Mouse (Mus musculus) lung, embryonic 15.5 days (tissue): Measurements from ENCODE around the gene Zgpat. TPM values are rescaled to one million over a fixed set of nuclear protein-coding genes. Genes with fewer than 3 reads are reported as not detected.

Experiments
- ATAC-seq: fragments of 200-750 bp; cut with Nextera tagmentation; 2 replicates; pipeline ENCODE4 v1.8.0; 2017; ENCODE audit warnings: moderate number of reproducible peaks, borderline replicate concordance; ENCODE audit not compliant: low FRiP score, low TSS enrichment; ENCODE audit errors: extremely low read depth
- H3K27ac ChIP-seq: fragments of 300-500 bp; sonication (generic); 2 replicates; pipeline ENCODE4 v1.5.1; 2015; ENCODE audit warnings: moderate library complexity, mild to moderate bottlenecking, inconsistent platforms
- H3K27me3 ChIP-seq: fragments of 300-500 bp; sonication (generic); 2 replicates; pipeline ENCODE4 v1.6.1; 2015; ENCODE audit warnings: inconsistent platforms
- H3K36me3 ChIP-seq: fragments of 300-500 bp; sonication (generic); 2 replicates; pipeline ENCODE4 v1.6.1; 2015; ENCODE audit warnings: inconsistent platforms
- H3K4me1 ChIP-seq: fragments of 300-500 bp; sonication (generic); 2 replicates; pipeline ENCODE4 v1.6.1; 2015; ENCODE audit warnings: inconsistent platforms
- H3K4me2 ChIP-seq: fragments of 300-500 bp; sonication (generic); 2 replicates; pipeline ENCODE4 v1.6.1; 2015; ENCODE audit warnings: inconsistent platforms, mild to moderate bottlenecking, moderate library complexity
- H3K4me3 ChIP-seq: fragments of 300-500 bp; sonication (generic); 2 replicates; pipeline ENCODE4 v1.5.1; 2015; ENCODE audit warnings: mild to moderate bottlenecking, inconsistent platforms
- H3K9ac ChIP-seq: fragments of 300-500 bp; sonication (generic); 2 replicates; pipeline ENCODE4 v1.6.1; 2015; ENCODE audit warnings: inconsistent platforms
- H3K9me3 ChIP-seq: fragments of 300-500 bp; sonication (generic); 2 replicates; pipeline ENCODE4 v1.6.1; 2016; ENCODE audit warnings: inconsistent platforms
- WGBS: fragments of 180-500 bp; shearing (Covaris S2); methylation state at CpG from one replicate; pipeline ENCODE4 v1.1.7; 2015; 5-methylcytosine and 5-hydroxymethylcytosine counted together
- polyA plus RNA-seq: library from polyadenylated mRNA; unstranded; fragments of >200 nt; fragmentation: Nextera tagmentation; extraction: Ambion mirVana; gene quantifications from 2 replicates; pipeline ENCODE4 v1.2.1, GENCODE M21; 2015

Gene Zgpat
- polyA plus RNA-seq, 1 experiment from 2014 or later: 40.7 TPM

DNA sequence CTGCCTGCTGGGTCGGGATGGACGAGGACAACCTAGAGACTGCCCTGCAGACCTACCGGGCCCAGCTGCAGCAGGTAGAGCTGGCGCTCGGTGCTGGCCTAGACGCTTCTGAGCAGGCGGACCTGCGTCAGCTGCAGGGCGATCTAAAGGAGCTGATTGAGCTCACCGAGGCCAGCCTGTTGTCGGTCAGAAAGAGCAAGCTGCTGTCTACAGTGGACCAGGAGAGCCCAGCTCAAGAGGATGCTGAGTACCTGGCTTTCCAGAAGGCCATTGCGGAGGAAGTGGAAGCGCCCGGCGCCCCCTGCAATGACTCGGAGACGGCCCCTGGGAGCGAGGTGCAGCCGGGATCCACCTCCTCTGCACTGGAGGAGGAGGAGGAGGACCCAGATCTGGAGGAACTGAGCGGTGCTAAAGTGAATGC lies 937 bp downstream of the Zgpat start:
- H3K9ac ChIP-seq: peak overlapping the region; percentile 91
- H3K36me3 ChIP-seq: peaks cover 35% of the 10 kb centered on the region
- peak; percentile 66 for ATAC-seq
- H3K27me3 ChIP-seq: no peaks in the 10 kb centered on the region
- peaks cover 31% of the 10 kb centered on the region for H3K4me1 ChIP-seq
- peak overlapping the region; percentile 95 for H3K4me2 ChIP-seq
- H3K27ac ChIP-seq: peak overlapping the region; percentile 90
- 1% methylated on average over 20 of the region's 20 CpGs for WGBS
- no peaks in the 10 kb centered on the region for H3K9me3 ChIP-seq
- H3K4me3 ChIP-seq: peak overlapping the region; percentile 92

GRCm38 (mm10) chr2:181370001-181370400 lies 5.3 kb downstream of the Zgpat start:
- Histone ChIP-seq H3K9me3 (no peaks in the 10 kb centered on the region), H3K27ac (no peak overlapping the region), H3K4me3 (no peak overlapping the region), H3K36me3 (peaks cover 15% of the 10 kb centered on the region), H3K9ac (no peak overlapping the region), H3K27me3 (no peaks in the 10 kb centered on the region), H3K4me2 (no peak overlapping the region), H3K4me1 (peaks cover 24% of the 10 kb centered on the region)
- 94% methylated on average over 5 of the region's 5 CpGs for WGBS
- no peak for ATAC-seq

- no peak overlapping the region for H3K27ac ChIP-seq
Measured at GRCm38 (mm10) chr2:181375787-181376186, 11.1 kb downstream of the Zgpat start.

GRCm38 (mm10) chr2:181377230-181377629 lies 12.5 kb downstream of the Zgpat start:
- no peak for ATAC-seq
- Histone ChIP-seq H3K4me3 (no peak overlapping the region), H3K9me3 (no peaks in the 10 kb centered on the region), H3K27me3 (no peaks in the 10 kb centered on the region), H3K4me2 (no peak overlapping the region), H3K27ac (no peak overlapping the region), H3K4me1 (no peaks in the 10 kb centered on the region), H3K9ac (no peak overlapping the region), H3K36me3 (peaks cover 39% of the 10 kb centered on the region)
- 65% methylated on average over 2 of the region's 2 CpGs for WGBS

More at GRCm38 (mm10) chr2:181375787-181376186, 11.1 kb downstream of the Zgpat start:
- Histone ChIP-seq H3K9ac (no peak overlapping the region), H3K9me3 (no peaks in the 10 kb centered on the region), H3K4me1 (no peaks in the 10 kb centered on the region), H3K4me2 (no peak overlapping the region), H3K36me3 (peaks cover 27% of the 10 kb centered on the region), H3K27me3 (no peaks in the 10 kb centered on the region), H3K4me3 (no peak overlapping the region)
- no peak for ATAC-seq
- WGBS: 90% methylated on average over 2 of the region's 2 CpGs

- WGBS: 86% methylated on average over 5 of the region's 5 CpGs
- peaks cover 46% of the 10 kb centered on the region for H3K36me3 ChIP-seq
- no peak overlapping the region for H3K4me2 ChIP-seq
Measured at GRCm38 (mm10) chr2:181378701-181379100, 14.0 kb downstream of the Zgpat start.

DNA sequence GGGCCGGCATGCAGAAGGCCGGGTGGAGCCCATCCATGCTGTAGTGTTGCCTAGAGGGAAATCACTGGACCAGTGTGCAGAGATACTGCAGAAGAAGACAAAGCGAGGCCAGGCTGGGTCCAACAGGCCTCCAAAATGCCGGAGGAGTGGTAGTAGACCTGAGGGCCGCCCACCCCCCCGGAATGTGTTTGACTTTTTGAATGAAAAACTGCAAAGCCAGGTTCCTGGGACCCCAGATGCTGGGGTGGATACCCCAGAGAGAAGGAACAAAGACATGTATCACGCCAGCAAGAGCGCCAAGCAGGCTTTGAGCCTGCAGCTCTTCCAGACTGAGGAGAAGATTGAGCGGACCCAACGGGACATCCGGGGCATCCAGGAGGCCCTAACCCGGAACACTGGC lies 15.1 kb downstream of the Zgpat start, which contains the start of gene Lime1:
Gene Lime1 (plus strand): TSS at position 301 of the 400 bp plus-strand sequence.
- Histone ChIP-seq H3K27me3 (no peaks in the 10 kb centered on the region), H3K4me3 (no peak within 1 kb of the TSS), H3K9me3 (no peaks in the 10 kb centered on the region), H3K9ac (no peak within 1 kb of the TSS), H3K36me3 (peaks cover 46% of the 10 kb centered on the region), H3K4me1 (0 out of 2 replicates have a peak, but pooled peaks cover 7% of the 10 kb centered on the region), H3K27ac (no peak within 1 kb of the TSS), H3K4me2 (no peak within 1 kb of the TSS)
- WGBS: 90% methylated on average over 12 of the region's 12 CpGs
- ATAC-seq: no peak

More at GRCm38 (mm10) chr2:181378701-181379100, 14.0 kb downstream of the Zgpat start:
- H3K27me3 ChIP-seq: no peaks in the 10 kb centered on the region
- no peak overlapping the region for H3K9ac ChIP-seq
- H3K4me3 ChIP-seq: no peak overlapping the region
- H3K4me1 ChIP-seq: 0 out of 2 replicates have a peak, but pooled peaks cover 1% of the 10 kb centered on the region
- no peak for ATAC-seq
- no peak overlapping the region for H3K27ac ChIP-seq
- H3K9me3 ChIP-seq: no peaks in the 10 kb centered on the region

- no peaks in the 10 kb centered on the region for H3K27me3 ChIP-seq
- H3K4me2 ChIP-seq: no peak overlapping the region
- 71% methylated on average over 5 of the region's 5 CpGs for WGBS
- peaks cover 46% of the 10 kb centered on the region for H3K36me3 ChIP-seq
- 0 out of 2 replicates have a peak, but pooled peaks cover 7% of the 10 kb centered on the region for H3K4me1 ChIP-seq
- H3K9ac ChIP-seq: no peak overlapping the region
- no peaks in the 10 kb centered on the region for H3K9me3 ChIP-seq
- H3K4me3 ChIP-seq: no peak overlapping the region
- no peak overlapping the region for H3K27ac ChIP-seq
- no peak for ATAC-seq
Measured at GRCm38 (mm10) chr2:181380251-181380650, 15.5 kb downstream of the Zgpat start.

DNA sequence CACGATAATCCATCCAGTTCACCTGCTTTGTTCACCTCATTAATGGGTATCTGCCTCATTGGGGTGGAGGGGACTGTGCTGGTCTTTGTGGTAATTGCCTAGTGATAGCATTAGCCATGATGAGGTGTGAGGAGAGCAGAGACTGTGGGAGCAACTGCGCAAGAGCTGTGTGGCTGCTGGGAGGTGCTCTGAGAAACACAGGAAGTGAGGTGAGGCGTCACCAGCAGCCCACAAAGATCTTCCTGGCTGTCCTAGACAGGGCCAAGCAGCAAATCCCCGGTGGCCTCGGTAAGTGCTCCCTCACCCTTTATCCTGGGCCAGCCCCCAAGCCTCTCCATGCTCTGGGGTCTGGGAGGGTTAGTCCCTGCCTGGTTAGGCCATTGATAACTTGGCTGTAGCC lies 16.4 kb downstream of the Zgpat start:
- H3K4me1 ChIP-seq: peaks cover 16% of the 10 kb centered on the region
- no peak overlapping the region for H3K27ac ChIP-seq
- 83% methylated on average over 5 of the region's 5 CpGs for WGBS
- no peak for ATAC-seq
- H3K9ac ChIP-seq: no peak overlapping the region
- H3K9me3 ChIP-seq: no peaks in the 10 kb centered on the region
- no peaks in the 10 kb centered on the region for H3K27me3 ChIP-seq
- no peak overlapping the region for H3K4me2 ChIP-seq
- H3K4me3 ChIP-seq: no peak overlapping the region
- peaks cover 46% of the 10 kb centered on the region for H3K36me3 ChIP-seq

DNA sequence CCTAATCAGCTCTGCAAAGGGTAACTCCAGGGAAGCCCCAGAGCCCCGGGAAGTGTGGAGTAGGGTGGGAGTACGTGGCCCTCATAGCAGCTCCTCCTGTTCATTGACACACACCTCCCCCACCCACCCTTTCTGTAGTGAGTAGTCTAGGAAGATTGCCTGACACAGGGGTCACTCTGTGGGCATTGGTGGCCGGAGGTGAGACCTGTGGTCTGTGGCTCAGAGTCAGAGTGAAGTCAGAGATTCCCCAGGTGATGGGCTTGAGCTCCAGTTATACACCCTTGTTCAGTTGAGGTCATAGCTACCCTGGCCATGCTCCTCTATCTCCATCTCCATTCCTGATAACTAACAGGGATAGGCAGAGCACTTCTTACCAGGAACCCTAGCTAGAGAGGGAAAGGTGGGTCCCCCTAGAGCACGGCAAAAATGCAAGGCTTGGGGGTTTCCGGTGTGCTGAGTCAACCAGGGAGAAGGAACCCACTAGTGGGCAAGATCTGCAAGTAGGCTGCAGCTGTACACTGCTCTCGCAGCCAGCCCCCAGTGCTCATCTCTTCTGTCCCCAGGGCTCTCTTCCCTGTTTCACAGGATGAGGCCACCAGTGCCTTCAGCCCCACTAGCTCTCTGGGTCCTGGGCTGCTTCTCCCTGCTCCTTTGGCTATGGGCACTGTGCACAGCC lies 17.0 kb downstream of the Zgpat start:
- Histone ChIP-seq H3K27me3 (no peaks in the 10 kb centered on the region), H3K4me3 (no peak overlapping the region), H3K9me3 (no peaks in the 10 kb centered on the region), H3K4me1 (peaks cover 21% of the 10 kb centered on the region), H3K4me2 (no peak overlapping the region), H3K27ac (no peak overlapping the region), H3K36me3 (peaks cover 46% of the 10 kb centered on the region), H3K9ac (no peak overlapping the region)
- ATAC-seq: no peak
- 81% methylated on average over 6 of the region's 6 CpGs for WGBS

- no peak overlapping the region for H3K4me2 ChIP-seq
- H3K36me3 ChIP-seq: peaks cover 36% of the 10 kb centered on the region
- H3K9ac ChIP-seq: no peak overlapping the region
- H3K9me3 ChIP-seq: no peaks in the 10 kb centered on the region
- no peaks in the 10 kb centered on the region for H3K27me3 ChIP-seq
- ATAC-seq: peak; percentile 24; the same call in 1 of the 2 replicates
- H3K4me1 ChIP-seq: peaks cover 24% of the 10 kb centered on the region
- 61% methylated on average over 7 of the region's 7 CpGs for WGBS
- H3K27ac ChIP-seq: peak overlapping the region; percentile 92
- no peak overlapping the region for H3K4me3 ChIP-seq
Measured at GRCm38 (mm10) chr2:181384463-181384862, 19.7 kb downstream of the Zgpat start.

DNA sequence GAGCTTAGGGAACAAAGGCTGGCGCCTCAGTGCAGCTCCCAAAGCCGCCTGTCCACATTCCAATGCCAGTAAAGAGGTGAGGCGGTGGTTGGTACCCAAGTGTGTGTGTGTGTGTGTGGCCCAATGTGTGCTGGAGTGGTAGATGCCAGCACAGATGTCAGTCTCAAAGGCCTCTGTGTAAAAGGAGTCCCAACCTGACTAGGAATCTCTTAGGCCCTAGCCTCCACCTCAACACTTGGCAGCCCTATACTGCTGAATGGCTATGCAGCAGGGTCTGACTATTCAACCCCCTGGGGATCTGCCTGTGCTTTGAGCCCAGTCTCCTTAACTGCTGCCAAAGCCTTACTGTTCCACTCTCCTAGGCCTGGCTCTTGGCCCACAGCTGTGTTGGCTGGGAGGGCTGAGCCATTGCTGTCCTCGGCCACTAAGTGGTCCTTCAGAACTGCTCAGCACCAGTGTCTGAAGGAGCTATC lies 20.2 kb downstream of the Zgpat start:
- Histone ChIP-seq H3K9ac (no peak overlapping the region), H3K4me2 (no peak overlapping the region), H3K9me3 (no peaks in the 10 kb centered on the region), H3K4me1 (peaks cover 24% of the 10 kb centered on the region), H3K27ac (peak overlapping the region; percentile 92), H3K27me3 (no peaks in the 10 kb centered on the region), H3K36me3 (peaks cover 31% of the 10 kb centered on the region), H3K4me3 (no peak overlapping the region)
- WGBS: 57% methylated on average over 4 of the region's 4 CpGs
- ATAC-seq: peak; percentile 83

DNA sequence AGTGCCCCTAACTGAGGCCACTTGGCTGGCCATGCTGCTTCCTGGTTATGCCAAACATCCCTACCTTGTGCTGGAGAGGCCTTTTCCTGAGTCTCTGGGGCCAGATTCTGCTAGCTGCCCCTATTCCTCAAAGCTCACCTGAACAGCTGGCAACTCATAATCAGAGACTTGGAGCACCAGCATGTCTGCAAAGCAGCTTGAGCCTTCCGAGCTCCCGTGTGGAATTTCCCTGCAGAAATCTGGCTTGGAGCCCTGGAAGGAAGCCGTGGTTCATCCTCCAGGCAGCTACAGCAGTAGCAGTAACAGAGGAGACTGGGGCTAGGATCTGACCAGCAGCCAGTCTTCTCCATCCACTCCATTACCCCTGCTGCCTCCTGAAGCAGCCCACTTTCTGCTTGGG lies 21.2 kb downstream of the Zgpat start:
- Histone ChIP-seq H3K4me3 (no peak overlapping the region), H3K9ac (no peak overlapping the region), H3K27me3 (no peaks in the 10 kb centered on the region), H3K4me2 (no peak overlapping the region), H3K9me3 (no peaks in the 10 kb centered on the region), H3K4me1 (peaks cover 24% of the 10 kb centered on the region), H3K36me3 (peaks cover 21% of the 10 kb centered on the region), H3K27ac (peak overlapping the region; percentile 92)
- 48% methylated on average over 3 of the region's 3 CpGs for WGBS
- ATAC-seq: no peak
